Mouse (Mus musculus): Measurements from ENCODE around the gene Cers1. TPM values are rescaled to one million over a fixed set of nuclear protein-coding genes. Genes with fewer than 3 reads are reported as not detected.
A peak's percentile ranks its signal among the peaks of the same experiment; 100 is the strongest.

The Cers1 gene
- total RNA-seq, 2 experiments from 2014 or later, result 6.8 to 7.2 TPM

DNA sequence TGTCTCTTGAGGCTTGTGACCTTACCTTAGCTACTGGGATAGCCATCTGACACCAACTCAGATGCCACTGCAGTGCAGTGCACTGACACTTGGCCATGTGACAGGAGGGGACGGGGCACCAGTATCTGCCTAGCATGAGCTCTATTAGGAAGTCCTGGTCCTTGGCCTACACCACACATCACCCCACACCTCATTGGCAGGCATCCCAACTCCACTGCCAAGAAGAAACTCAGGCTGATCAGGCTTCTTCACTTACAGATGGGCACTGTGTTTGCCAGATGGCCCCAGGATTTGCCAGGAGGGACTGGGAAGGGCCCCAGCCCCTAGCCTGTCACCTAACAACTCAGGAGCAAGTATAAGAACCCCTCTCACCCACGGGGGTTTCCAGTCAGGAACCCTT, 2.2 kb upstream of the Cers1 start:
- DNase-seq (ENCODE audit: low spot score in 2 of 2), result no peak

DNA sequence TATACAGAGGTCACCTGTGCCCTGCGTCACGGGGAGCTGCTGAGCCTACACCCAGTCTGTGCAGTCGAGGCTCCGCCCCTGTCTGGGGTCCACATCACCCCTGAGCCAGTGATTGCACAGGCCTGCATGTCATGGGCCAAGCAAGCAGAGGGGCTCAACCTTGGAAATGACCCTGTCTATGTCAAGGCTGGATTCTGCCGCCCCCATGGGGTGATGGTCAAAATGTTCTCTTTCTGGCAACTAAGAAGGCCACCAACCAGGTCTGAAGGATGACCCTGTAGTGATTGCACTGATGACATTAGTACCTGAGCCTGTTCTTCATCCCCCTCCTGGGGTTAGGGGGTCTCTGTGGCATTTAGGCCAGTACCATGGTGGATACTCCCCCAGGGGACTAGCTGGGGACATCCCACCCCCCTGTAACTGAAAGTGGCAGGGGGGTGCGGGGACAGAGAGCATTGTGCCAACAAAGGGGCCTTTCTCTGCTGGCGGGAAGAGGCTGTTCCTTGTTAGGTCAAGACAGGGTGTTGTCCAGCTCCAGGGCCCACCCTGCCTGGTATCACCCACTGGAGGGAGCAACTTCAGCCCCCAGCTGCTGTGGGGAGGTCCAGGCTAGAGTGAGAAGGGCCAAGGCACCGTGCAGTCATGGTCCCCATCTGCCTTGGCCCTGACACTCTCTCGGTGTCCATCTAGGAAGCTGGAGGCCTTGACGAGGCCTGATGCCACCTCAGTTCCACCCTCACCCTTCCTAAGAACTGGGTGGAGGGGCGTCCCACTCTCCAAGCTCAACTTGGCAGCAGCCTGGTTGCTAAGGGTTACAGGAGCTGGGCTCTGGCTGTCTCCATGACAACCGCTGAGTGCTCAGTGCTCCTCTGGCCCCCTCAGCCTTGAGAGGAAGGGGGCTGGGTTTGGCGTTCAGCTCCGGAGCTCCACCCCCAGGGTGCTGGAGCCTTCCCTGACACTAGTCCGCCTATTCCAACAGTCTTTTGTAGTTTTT, 1.2 kb downstream of the Cers1 start:
- DNase-seq (ENCODE audit: low spot score in 2 of 2), result no peak

DNA sequence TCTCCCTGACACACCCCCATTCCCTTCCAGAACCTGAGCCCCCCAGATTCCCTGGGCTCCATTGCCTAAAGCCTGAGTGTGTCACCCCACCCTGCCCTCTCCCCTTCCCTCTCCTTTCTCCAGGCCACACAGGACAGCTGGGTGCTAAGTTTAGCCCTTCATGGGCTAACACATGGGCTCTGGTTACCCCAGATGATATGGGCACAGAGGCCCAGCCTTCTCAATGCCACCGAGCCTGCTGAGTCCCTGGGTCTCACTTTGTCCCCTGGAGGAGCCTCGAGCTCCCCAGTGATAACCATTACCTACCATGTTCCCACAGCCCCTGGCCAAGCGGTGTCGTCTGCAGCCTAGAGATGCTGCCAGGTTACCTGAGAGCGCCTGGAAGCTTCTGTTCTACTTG, 2.3 kb downstream of the Cers1 start:
- DNase-seq (ENCODE audit: low spot score in 2 of 2), result no peak

DNA sequence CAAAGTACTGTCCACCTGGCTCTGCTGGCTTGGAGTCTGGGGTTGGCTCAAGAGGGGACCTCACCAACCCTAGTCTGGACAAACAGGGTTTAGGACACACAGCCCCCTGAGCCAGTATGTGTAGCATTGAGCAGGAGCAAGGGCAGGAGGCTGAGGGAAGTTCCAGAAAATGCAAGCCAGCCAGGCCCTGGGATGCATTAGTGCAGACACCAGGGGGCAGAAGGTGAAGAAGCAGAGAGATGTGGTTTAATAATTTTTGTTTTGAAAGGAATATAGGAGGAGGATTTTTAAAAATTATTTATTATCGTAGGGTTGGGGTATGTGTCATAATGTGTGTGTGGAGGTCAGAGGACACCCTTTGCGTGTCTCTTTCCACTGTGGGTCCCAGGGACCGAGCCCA, 8.1 kb downstream of the Cers1 start:
- no peak for DNase-seq (ENCODE audit: low spot score in 2 of 2)

DNA sequence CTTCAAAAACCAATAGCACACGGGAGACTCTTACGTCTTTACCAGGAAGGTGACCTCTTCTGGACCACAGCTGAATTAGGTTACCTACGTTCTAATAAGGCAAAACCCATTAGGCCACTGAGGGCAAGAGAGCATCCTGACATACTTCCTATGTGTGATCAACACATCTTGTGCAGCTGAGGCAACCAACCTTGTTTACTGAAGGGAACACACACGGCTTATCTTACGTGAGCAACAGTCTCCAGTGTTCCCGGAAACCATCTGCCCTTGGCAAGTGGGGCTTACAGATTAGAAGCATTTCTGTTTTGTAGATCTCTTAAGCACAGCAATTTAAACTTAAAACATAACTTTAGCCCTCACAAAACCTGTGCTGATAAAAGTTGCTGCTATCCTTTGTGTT, 11.9 kb downstream of the Cers1 start:
- DNase-seq (ENCODE audit: low spot score in 2 of 2), result no peak

DNA sequence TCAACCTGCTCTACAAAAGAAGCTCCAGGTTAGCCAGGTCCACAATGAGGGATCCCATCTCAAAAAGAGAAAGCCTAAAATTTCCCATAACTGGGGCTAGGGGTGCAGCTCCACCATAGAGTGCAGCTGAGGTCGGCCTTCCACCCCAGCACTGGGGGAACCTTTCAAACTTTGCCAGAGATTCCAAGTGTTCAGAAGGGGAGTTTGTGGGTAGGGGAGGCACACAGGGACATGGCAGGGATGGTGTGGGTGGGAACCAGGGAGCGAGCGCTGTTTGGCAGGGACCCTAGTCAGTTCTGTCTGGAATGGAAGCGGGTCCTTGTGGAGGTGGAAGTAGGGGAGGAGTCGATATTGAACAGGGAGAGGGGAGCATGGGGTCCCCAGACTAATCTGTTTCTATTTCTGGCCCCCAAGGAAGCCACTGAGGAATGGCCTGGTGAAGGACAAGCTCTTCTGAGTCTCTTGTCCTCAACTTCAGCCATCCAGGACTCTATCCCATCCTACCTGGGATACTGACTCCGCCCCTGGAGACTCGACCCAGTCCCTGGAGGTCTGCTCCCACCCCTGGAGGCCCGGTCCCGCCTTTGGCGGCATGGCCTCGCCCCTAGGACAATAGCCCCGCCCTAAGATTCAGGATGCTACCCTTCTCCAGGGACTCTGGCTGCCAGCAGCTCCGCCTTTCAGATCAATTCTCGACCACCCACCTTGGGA, 13.7 kb downstream of the Cers1 start, which contains the start of gene Gdf1:
Gene Gdf1 (plus strand): TSS at position 694 of the 711 bp plus-strand sequence.
- DNase-seq (ENCODE audit: low spot score in 2 of 2), result no peak

DNA sequence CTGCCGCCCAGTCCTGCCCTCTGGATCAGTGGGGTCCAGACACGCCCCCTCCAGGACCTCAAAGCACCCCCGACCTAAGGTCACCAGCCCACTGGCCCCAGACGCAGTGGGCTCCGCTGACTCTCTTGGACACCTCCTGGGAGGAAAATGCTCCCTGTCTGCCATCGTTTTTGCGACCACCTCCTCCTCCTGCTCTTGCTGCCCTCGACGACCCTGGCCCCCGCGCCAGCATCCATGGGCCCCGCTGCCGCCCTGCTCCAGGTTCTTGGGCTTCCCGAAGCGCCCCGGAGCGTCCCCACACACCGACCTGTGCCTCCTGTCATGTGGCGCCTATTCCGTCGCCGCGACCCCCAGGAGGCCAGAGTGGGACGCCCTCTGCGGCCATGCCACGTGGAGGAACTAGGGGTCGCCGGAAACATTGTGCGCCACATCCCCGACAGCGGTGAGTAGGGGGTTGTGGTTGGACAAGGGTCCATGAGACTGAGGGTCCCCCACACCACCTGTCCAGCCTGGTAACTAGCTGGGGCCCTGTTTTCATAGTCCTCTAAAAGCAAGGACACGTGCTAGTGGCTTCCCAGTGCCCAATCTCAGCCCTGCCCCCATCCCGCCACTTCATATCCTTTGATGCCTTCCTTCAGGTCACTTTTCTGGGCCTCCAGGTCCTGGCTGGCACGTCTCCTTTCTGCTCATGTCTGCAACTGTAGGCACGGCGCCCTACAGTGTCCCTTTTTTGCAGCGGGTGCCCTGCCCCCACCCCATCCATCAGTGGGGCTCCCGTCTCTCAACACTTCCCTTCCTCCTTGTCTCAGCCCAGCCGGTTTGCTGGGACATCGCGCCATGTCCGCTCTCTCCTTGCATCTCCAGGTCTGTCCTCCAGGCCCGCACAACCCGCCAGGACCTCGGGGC, 14.5 kb downstream of the Cers1 start:
- DNase-seq (ENCODE audit: low spot score in 2 of 2), result no peak

DNA sequence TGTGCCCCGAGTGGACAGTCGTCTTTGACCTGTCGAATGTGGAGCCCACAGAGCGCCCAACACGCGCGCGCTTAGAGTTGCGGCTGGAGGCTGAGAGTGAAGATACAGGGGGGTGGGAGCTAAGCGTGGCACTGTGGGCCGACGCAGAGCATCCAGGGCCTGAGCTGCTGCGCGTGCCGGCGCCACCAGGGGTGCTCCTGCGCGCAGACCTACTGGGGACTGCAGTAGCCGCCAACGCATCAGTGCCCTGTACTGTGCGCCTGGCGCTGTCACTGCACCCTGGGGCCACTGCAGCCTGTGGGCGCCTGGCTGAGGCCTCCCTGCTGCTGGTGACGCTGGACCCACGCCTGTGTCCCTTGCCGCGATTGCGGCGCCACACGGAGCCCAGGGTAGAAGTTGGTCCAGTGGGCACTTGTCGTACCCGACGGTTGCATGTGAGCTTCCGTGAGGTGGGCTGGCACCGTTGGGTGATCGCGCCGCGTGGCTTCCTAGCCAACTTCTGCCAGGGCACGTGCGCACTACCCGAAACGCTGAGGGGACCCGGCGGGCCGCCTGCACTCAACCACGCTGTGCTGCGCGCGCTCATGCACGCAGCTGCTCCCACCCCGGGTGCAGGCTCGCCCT, 15.3 kb downstream of the Cers1 start:
- DNase-seq (ENCODE audit: low spot score in 2 of 2), result peak in 1 of 2 experiments; percentile 50

DNA sequence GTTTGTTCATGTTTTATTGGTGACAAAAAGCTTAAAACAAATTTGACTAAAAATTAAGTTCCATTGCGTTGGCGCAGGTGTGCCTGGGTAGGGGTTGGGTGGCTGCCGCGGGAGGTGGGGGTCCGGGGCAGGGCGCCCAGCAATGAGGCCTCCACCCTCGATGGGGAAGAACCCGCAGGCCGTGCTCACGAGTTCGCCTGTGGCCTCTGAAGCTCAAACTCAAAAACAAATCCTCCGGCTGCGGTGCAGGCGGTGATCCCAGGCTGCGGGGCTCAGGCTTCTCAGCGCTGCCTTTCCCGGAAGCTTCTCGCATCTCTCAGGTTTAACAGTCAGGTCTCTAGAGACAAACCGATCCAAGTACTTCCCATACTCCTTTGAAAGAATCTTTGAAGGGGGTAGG, 16.0 kb downstream of the Cers1 start:
- no peak for DNase-seq (ENCODE audit: low spot score in 2 of 2)

DNA sequence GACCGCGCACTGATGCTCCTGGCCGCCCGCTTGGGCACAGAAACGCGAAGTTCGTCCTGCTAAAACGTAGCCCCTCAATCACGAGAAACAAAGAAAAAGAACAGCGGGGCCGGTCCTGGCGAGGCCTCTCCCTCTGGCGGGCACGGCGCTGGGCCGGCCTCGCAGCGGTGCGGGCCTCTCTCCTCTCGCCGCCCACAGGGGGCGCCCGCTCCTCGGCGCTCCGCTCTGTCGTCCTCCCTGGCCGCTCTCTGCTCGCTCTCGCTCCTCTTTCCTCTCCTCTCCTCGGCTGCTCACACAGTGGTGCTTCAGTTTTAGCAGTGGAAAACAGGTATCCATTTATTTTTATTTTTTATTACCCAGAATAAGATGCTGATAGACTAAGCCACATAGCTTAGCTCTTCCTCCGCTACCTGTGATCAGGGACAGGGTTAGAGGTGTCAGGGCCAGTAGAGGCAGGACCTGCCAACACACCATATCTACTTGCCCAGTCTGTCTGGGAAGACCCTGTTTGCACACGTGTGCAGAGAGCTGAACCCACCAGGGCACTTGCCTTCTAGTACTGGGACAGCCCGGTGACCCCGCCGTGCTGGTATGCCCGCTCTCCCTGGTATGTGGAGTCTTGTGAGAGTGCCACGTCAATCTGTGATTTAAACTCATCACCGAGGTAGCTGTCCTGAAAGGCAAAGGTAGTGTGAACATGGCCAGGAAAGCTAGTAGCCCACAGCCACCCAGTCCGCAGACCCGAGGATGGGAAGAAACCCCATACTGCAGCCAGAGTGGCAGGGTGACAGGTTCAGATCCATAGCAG, 16.7 kb downstream of the Cers1 start:
- DNase-seq (ENCODE audit: low spot score in 2 of 2), result peak in 1 of 2 experiments; percentile 38

DNA sequence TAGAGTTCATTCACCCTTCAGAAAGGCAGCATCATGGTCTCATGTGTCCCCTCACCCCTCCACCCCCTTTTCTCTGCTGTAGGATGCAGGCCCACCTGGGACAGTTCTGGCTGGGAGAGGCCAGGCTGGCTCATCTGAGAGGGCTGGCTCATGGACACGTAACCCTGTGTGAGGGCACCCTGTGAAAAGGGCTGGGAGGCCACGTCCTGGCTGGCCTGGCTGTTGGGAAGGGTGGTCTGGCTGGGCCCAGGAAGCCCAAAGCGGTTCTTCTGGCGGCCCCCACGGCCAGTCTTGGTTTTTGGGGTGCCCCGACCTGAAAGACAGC, 17.3 kb downstream of the Cers1 start:
- no peak for DNase-seq (ENCODE audit: low spot score in 2 of 2)

DNA sequence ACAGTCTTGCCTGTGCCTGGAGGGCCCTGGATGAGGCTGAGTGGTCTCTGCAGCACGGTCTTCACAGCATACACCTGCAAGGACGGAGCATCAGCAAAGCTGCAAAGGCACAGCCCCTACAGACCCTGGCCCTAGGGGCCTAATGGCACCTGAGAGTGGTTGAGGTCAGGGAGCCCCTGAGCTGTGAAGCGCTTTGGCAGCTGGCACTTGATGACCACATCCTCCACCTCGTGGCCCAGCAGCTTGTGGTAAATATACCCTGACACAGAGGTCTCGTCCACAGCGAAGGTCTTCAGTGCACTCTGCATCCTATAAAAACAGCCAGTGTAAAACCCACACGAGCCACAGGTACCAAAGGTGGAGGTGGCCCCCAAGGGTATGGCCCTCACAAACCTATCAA, 23.4 kb downstream of the Cers1 start:
- DNase-seq (ENCODE audit: low spot score in 2 of 2), result no peak

DNA sequence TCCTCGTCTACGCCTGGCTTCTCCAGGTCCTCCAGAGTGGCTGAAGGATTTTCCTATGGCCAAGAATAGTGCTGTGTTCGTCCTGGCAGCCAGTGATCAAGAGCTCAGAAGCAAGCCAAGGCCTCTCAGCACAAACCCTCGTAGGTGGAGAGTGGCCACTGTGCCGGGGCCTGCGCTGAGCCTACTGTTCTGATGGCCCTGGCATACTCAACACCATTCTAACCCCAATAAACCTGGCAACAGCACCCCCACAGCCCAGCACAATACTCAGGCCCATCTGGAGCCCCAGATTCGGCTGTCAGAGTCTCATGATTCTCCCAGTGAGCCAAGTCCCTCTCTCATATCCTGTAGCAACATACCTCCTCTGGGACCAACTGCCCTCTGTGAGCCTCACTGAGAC, 25.1 kb downstream of the Cers1 start:
- DNase-seq (ENCODE audit: low spot score in 2 of 2), result no peak

DNA sequence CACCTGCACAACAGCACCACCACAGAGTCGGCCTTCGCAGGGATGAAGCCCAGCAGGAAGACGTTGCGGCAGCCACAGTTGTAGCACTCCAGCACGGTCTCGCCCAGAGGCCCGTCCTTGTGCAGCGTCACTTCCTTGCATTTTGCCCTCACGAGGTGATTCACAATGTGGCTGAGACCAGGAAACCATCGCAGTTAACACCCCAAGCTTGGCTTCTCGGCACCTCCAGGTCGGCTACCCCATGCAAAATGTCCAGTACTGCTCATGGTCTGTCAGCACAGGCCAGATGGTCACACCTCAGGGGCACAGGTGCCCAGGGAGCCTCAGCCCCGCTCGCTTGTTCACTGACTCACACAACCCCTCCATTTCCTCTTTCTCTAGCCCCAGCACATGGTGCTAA, 26.4 kb downstream of the Cers1 start:
- DNase-seq (ENCODE audit: low spot score in 2 of 2), result no peak

DNA sequence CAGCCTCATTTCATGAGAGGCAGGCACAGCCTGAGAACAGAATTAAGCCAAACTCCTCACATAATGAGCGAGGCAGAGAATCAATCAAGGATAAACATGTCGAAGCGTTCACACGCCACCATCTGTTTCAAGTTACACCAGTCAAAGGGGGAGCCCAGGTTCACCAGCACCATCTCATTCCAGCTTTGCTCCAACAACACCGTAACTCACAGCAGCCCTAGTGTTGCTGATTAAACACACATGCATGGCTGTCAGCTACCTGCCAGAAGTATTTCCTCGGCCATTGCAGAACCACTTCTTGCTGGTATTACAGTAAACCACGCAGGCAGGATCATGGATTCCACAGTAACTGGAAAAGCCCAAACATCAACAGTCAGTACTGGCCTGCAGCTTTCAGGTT, 27.5 kb downstream of the Cers1 start:
- DNase-seq (ENCODE audit: low spot score in 2 of 2), result no peak

DNA sequence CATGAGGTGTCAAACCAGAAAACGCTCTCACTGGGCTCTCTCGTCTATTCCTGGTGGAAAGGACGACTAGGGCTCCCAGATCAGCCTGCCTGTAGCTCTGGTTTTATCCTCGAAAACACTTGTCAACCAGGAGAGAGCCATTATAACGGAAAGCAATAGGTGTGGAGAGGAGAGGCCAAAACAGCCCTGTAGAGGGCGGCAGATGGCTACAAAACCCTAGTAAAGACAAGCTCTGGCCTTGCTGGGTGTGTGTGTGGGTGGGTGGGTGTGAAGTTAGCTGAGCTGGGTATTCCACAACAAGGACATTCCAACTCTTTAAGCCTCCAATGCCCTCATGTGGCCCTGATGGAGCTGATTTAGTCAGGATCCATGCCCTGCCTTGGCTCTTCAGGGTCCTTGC, 28.1 kb downstream of the Cers1 start:
- DNase-seq (ENCODE audit: low spot score in 2 of 2), result no peak

DNA sequence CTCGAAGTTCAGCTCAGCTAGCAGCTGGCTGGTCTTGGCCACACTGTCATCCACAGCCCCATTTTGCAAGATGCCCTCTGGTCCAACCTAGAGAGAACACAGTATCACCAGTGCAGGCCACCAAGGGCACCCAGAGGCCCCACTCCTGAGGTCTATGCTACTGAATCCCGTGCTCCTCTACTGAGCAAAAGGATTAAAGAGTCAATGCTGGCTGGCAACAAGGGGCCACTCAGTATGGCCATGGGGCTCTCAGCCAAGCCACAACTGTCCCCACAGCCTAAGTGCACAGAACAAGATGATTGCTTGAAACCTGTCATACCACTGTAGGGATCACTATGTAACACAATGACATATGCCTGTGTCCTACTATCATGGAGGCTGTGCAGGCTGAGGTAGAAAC, 28.7 kb downstream of the Cers1 start:
- DNase-seq (ENCODE audit: low spot score in 2 of 2), result no peak

DNA sequence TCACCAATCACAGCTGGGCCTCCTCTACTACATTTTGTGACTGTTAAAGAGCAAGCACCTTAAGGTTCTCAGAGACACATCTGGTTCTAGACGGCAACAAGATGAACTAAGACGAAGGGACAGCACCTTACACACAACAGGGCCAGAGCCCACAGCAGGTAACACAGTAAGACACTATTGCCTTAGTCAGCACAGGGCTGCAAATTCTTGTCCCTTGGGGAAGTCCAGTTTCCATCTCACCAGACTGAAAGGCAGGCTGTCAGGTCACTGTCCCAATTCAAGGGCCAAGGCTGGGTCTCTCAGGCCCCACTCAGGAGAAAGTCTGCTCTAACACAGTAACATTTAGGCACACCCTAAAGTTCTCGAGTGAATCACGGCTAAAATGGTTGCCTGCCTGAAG, 31.9 kb downstream of the Cers1 start:
- no peak for DNase-seq (ENCODE audit: low spot score in 2 of 2)

DNA sequence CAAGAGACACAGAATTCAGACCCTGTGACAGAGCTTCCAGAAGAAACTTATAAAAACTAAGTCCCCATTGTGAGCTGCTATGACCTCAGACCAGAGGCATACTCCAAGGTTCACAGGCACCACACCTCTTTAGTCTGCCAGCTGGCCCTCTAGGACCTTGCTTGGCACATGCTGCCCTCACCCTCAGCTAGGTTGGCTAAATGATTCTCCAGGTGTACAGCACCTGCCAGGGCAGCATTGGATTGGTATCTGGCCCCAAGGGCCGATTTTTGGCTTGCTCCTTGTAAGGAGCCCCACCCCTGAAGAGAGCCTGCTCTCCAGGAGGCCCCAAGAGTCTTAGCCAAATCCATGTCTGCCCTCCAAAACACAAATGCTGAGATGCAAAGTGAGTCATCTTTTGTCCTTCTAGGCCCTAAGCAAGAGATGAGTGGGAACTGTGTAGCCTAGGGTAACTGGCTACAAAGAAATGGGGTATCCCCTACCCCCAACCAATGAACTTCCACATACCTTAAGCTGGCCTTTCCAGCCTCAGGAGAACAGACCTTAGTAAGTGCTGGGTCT, 32.4 kb downstream of the Cers1 start:
- no peak for DNase-seq (ENCODE audit: low spot score in 2 of 2)
